In the genomic region with DNA sequence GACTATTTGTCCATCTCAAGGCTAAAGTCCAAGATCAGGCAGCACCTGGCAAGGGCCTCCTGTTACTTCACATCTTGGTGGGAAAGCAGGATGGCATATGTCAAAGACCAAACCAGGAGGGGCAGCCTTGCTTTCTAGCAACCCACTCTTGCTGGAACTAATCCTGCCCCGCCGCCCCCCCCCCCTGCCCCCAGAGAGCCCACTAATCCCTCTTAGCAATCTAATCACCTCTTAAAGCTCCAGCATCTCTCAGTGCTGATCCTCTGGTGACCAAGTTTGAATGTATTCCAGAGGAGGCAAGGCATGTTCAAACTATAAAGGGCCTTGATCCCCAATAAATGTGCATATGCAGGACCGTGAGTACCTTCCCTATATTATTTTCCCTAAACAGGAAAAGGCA, we compare ENCODE assay signal across 17 mouse cellular contexts. TPM values are rescaled to one million over a fixed set of nuclear protein-coding genes. Genes with fewer than 3 reads are reported as not detected.
DNase-seq lines count a peak whose midpoint lies in the region; ATAC-seq and TF ChIP-seq lines count a peak whose summit lies in the region.
"Had no signal": no experiment of that assay in that cellular context is flagged by ENCODE, and none has a peak within 500 bp of the region (broad histone marks: within the 10 kb centered on the region; RNA-seq: fewer than 3 reads in every experiment).

No protein-coding gene starts in this region.

- no peaks in the 10 kb centered on the region for H3K27me3 ChIP-seq in heart, embryonic 12.5 days (replicated peaks)
- no peaks in the 10 kb centered on the region for H3K27me3 ChIP-seq in heart, embryonic 11.5 days (ENCODE audit: control insufficient read depth, insufficient read depth, low read length)
- no peaks in the 10 kb centered on the region for H3K27me3 ChIP-seq in liver, adult 2 months (ENCODE audit: control insufficient read depth, insufficient read depth, low read length)
- H3K27me3 ChIP-seq in liver, postnatal 0 days (ENCODE audit: insufficient read depth, low read length): no peaks in the 10 kb centered on the region
- no peaks in the 10 kb centered on the region for H3K27me3 ChIP-seq in embryonic facial prominence, embryonic 12.5 days
- H3K27me3 ChIP-seq: CH12.LX; embryonic facial prominence, embryonic 15.5 days; megakaryocyte, embryonic 14.5 days had no signal

- no peaks in the 10 kb centered on the region for H3K36me3 ChIP-seq in heart, embryonic 12.5 days
- no peaks in the 10 kb centered on the region for H3K36me3 ChIP-seq in heart, embryonic 11.5 days (ENCODE audit: control insufficient read depth, insufficient read depth, low read length)
- H3K36me3 ChIP-seq in liver, adult 2 months (ENCODE audit: control insufficient read depth, insufficient read depth, low read length): no peaks in the 10 kb centered on the region
- no peaks in the 10 kb centered on the region for H3K36me3 ChIP-seq in liver, postnatal 0 days (replicated peaks; ENCODE audit: insufficient read depth, low read length)
- H3K36me3 ChIP-seq in embryonic facial prominence, embryonic 12.5 days: no peaks in the 10 kb centered on the region
- H3K36me3 ChIP-seq: embryonic facial prominence, embryonic 15.5 days had no signal

- H3K4me2 ChIP-seq in heart, embryonic 12.5 days: no peak overlapping the region
- no peak overlapping the region for H3K4me2 ChIP-seq in heart, embryonic 11.5 days
- no peak overlapping the region for H3K4me2 ChIP-seq in liver, postnatal 0 days (ENCODE audit: low read depth, low read length)
- H3K4me2 ChIP-seq in embryonic facial prominence, embryonic 12.5 days (replicated peaks): no peak overlapping the region
- H3K4me2 ChIP-seq: embryonic facial prominence, embryonic 15.5 days had no signal

- H3K4me1 ChIP-seq in heart, embryonic 12.5 days (replicated peaks): peaks cover 58% of the 10 kb centered on the region
- H3K4me1 ChIP-seq in heart, embryonic 11.5 days (ENCODE audit: control insufficient read depth, insufficient read depth, low read length): peaks cover 44% of the 10 kb centered on the region
- H3K4me1 ChIP-seq in liver, adult 2 months (ENCODE audit: control insufficient read depth, insufficient read depth, low read length): no peaks in the 10 kb centered on the region
- peaks cover 4% of the 10 kb centered on the region; the same call in 1 of the 2 replicates for H3K4me1 ChIP-seq in liver, postnatal 0 days (ENCODE audit: insufficient read depth)
- H3K4me1 ChIP-seq in embryonic facial prominence, embryonic 12.5 days: peaks cover 44% of the 10 kb centered on the region

- no peak overlapping the region for H3K27ac ChIP-seq in heart, embryonic 12.5 days (ENCODE audit: poor library complexity, severe bottlenecking)
- H3K27ac ChIP-seq in heart, embryonic 11.5 days (ENCODE audit: low read depth, low read length): no peak overlapping the region
- H3K27ac ChIP-seq in liver, adult 2 months (replicated peaks; ENCODE audit: insufficient read depth, low read depth, low read length): no peak overlapping the region
- no peak overlapping the region for H3K27ac ChIP-seq in liver, postnatal 0 days (ENCODE audit: low read depth)
- H3K27ac ChIP-seq in embryonic facial prominence, embryonic 12.5 days: peak overlapping the region; percentile 83; the same call in 1 of the 2 replicates

- no peak for TF ChIP-seq EP300 in liver, postnatal 0 days (IDR thresholded peaks at IDR 0.05; ENCODE audit: low read depth)

- H3K9me3 ChIP-seq in heart, embryonic 12.5 days (replicated peaks): no peaks in the 10 kb centered on the region
- no peaks in the 10 kb centered on the region for H3K9me3 ChIP-seq in heart, embryonic 11.5 days (replicated peaks; ENCODE audit: control insufficient read depth, low read length)
- H3K9me3 ChIP-seq in liver, postnatal 0 days (ENCODE audit: low read length): no peaks in the 10 kb centered on the region
- no peaks in the 10 kb centered on the region for H3K9me3 ChIP-seq in embryonic facial prominence, embryonic 12.5 days
- H3K9me3 ChIP-seq: embryonic facial prominence, embryonic 15.5 days; megakaryocyte, embryonic 14.5 days had no signal

- 0 out of 2 replicates have a peak overlapping the region, but pooled peaks have one; percentile 16 for H3K9ac ChIP-seq in heart, embryonic 12.5 days
- no peak overlapping the region for H3K9ac ChIP-seq in heart, embryonic 11.5 days (ENCODE audit: low read depth, low read length)
- no peak overlapping the region for H3K9ac ChIP-seq in liver, adult 2 months (ENCODE audit: low read depth, low read length)
- H3K9ac ChIP-seq in liver, postnatal 0 days (replicated peaks): no peak overlapping the region
- H3K9ac ChIP-seq in embryonic facial prominence, embryonic 12.5 days: no peak overlapping the region
- H3K9ac ChIP-seq: embryonic facial prominence, embryonic 15.5 days had no signal

- H3K4me3 ChIP-seq in heart, embryonic 12.5 days: no peak overlapping the region
- H3K4me3 ChIP-seq in heart, embryonic 11.5 days (ENCODE audit: low read depth, low read length): no peak overlapping the region
- H3K4me3 ChIP-seq in liver, adult 2 months (ENCODE audit: insufficient read depth, low read depth, low read length): no peak overlapping the region
- H3K4me3 ChIP-seq in liver, postnatal 0 days (ENCODE audit: low read depth, low read length): no peak overlapping the region
- H3K4me3 ChIP-seq in embryonic facial prominence, embryonic 12.5 days: no peak overlapping the region
- H3K4me3 ChIP-seq: embryonic facial prominence, embryonic 15.5 days; megakaryocyte, embryonic 14.5 days had no signal

- no peak for ATAC-seq in heart, embryonic 12.5 days (ENCODE audit: insufficient number of reproducible peaks, low FRiP score)
- no peak for ATAC-seq in heart, embryonic 11.5 days (replicated peaks; ENCODE audit: insufficient number of reproducible peaks, low FRiP score, low TSS enrichment)
- no peak for ATAC-seq in liver, postnatal 0 days
- no peak for ATAC-seq in embryonic facial prominence, embryonic 12.5 days (ENCODE audit: insufficient number of reproducible peaks, insufficient read depth, low FRiP score, low TSS enrichment)
- ATAC-seq: hindbrain, embryonic 16.5 days had no signal

- peak; percentile 48 for DNase-seq in liver, adult 2 months (ENCODE audit: extremely low read depth, low read depth, low spot score)
- DNase-seq in liver, postnatal 0 days: no peak
- DNase-seq in retina, postnatal 1 day: peak; percentile 75
- DNase-seq in layer of hippocampus, adult 9-11 months: no peak
- no peak for DNase-seq in layer of hippocampus, postnatal 14 days (ENCODE audit: low spot score in 2 of 2)
- DNase-seq: cerebellum, adult 18-20 months; heart, adult 18-20 months; lung, adult 18-20 months; right cerebral cortex, postnatal 25 days; thymus, postnatal 4 days had no signal

- TF ChIP-seq CTCF in liver, adult 2 months (IDR thresholded peaks at IDR 0.05; ENCODE audit: low read depth, low read length): no peak
- no peak for TF ChIP-seq CTCF in liver, postnatal 0 days (IDR thresholded peaks at IDR 0.05; ENCODE audit: low read depth)

- no peaks in the 10 kb centered on the region for H3K79me2 ChIP-seq in liver, adult 2 months (ENCODE audit: control insufficient read depth, insufficient read depth, low read length)

- WGBS in heart, embryonic 12.5 days: 37% methylated on average over 3 of the region's 3 CpGs
- 24% methylated on average over 3 of the region's 3 CpGs for WGBS in heart, embryonic 11.5 days (ENCODE audit: insufficient replicate concordance)
- WGBS in liver, adult 2 months: 55% methylated on average over 3 of the region's 3 CpGs
- WGBS in liver, postnatal 0 days (ENCODE audit: insufficient replicate concordance): 45% methylated on average over 3 of the region's 3 CpGs
- WGBS in embryonic facial prominence, embryonic 12.5 days: 26% methylated on average over 3 of the region's 3 CpGs

- no peak for TF ChIP-seq POLR2A in liver, adult 2 months (IDR thresholded peaks at IDR 0.05; ENCODE audit: extremely low read depth, insufficient read depth, low read length)

RNA-seq across cellular contexts. Expression of a gene that starts 18.8 kb away (rescaled TPM):
- polyA plus RNA-seq in heart, embryonic 12.5 days (2016; fragmentation: Nextera tagmentation; extraction: Ambion mirVana): 139 and 142 TPM in 2 replicates
- 55.1 and 60.1 TPM in 2 replicates for polyA plus RNA-seq in heart, embryonic 11.5 days (2014; fragmentation: Nextera tagmentation; extraction: Ambion mirVana)
- 7.9 and 11.2 TPM in 2 replicates for total RNA-seq in liver, adult 2 months (2014; rRNA removed)
- polyA plus RNA-seq in liver, adult 2 months (2012; rRNA removed): 3.0 and 4.0 TPM in 2 replicates
- polyA plus RNA-seq in liver, postnatal 0 days (2015; fragmentation: Nextera tagmentation; extraction: Ambion mirVana): 21.0 and 24.3 TPM in 2 replicates
- 220 and 229 TPM in 2 replicates for polyA plus RNA-seq in embryonic facial prominence, embryonic 12.5 days (2016; fragmentation: Nextera tagmentation; extraction: Ambion mirVana)
- total RNA-seq in layer of hippocampus, postnatal 14 days (2021): 100 to 1,000 TPM; 272 to 273 TPM

Comparison
In these comparisons a context has a peak if more than half of its experiments do, and no peak if none do; other contexts are left out.
1. DNase-seq: peak in liver, adult 2 months (single experiment) and retina, postnatal 1 day (single experiment); none in liver, postnatal 0 days (single experiment), layer of hippocampus, adult 9-11 months (single experiment) and layer of hippocampus, postnatal 14 days (0 of 2).